Mouse (Mus musculus): ENCODE measurements around the gene Phf21b. TPM values are rescaled to one million over a fixed set of nuclear protein-coding genes. Genes with fewer than 3 reads are reported as not detected.
A peak's percentile ranks its signal among the peaks of the same experiment; 100 is the strongest.

The Phf21b gene
- polyA plus RNA-seq, 1 experiment = 5.1 TPM

GRCm38 (mm10) chr15:84888066-84888465 is 32.2 kb upstream of the Phf21b start:
- TF ChIP-seq POLR2A (IDR thresholded peaks at IDR 0.05; ENCODE audit: low read depth, low read length) (no peak), CTCF (IDR thresholded peaks at IDR 0.05; ENCODE audit: extremely low read depth, insufficient read length, insufficient replicate concordance, low read depth, low read length) (no peak)
- Histone ChIP-seq H3K4me3 (ENCODE audit: low read depth, low read length) (no peak overlapping the region), H3K27ac (ENCODE audit: insufficient read depth, low read depth, low read length) (no peak overlapping the region), H3K4me1 (ENCODE audit: control insufficient read depth, insufficient read depth, insufficient read length, low read length) (no peaks in the 10 kb centered on the region), H3K36me3 (ENCODE audit: control insufficient read depth, insufficient read depth, low read length) (no peaks in the 10 kb centered on the region), H3K27me3 (ENCODE audit: control insufficient read depth, insufficient read depth, low read length) (no peaks in the 10 kb centered on the region)
- 34% methylated on average over 12 of the region's 12 CpGs for WGBS

DNA sequence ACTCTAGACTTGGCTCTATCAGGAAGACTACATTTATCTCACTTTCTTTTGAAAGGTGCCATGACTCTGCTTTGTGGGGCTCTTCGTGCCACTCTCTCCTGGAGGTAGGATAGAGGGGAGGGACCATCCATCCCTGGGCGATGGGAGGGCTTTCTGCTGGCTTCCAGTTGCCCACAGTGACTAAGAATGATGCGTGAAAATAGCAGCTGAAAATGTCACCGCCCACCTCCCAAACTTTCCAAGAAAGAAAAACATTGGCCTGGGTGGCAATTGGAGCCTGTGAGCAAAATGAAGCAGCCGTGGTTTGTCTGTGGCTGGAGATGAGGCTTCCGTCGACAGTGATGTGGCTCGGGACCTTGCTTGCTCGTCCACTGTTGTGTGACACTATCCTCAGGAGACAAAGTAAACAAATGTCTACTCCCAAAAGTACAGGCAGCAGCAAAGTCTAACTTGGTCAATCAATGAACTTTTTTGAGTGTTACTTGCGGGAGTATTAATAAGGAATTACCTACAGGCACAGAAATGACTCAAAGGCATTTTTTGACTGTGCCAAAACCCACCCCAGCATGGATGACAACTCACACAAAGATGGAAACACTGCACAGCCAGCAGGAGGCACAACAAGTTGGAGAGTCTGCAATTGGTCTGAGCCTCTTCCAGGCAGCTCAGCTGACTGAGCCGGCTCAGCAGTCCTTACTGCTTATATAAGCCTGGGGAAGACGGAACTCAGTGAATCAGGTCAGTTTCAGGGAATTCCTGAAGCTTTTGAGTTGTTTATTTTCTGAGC is 21.4 kb upstream of the Phf21b start:
- Histone ChIP-seq H3K4me3 (ENCODE audit: low read depth, low read length) (no peak overlapping the region), H3K27ac (ENCODE audit: insufficient read depth, low read depth, low read length) (no peak overlapping the region), H3K36me3 (ENCODE audit: control insufficient read depth, insufficient read depth, low read length) (no peaks in the 10 kb centered on the region), H3K27me3 (ENCODE audit: control insufficient read depth, insufficient read depth, low read length) (no peaks in the 10 kb centered on the region), H3K4me1 (ENCODE audit: control insufficient read depth, insufficient read depth, insufficient read length, low read length) (no peaks in the 10 kb centered on the region)
- no peak for TF ChIP-seq POLR2A (IDR thresholded peaks at IDR 0.05; ENCODE audit: low read depth, low read length)
- no peak for TF ChIP-seq CTCF (IDR thresholded peaks at IDR 0.05; ENCODE audit: extremely low read depth, insufficient read length, insufficient replicate concordance, low read depth, low read length)
- WGBS = 85% methylated on average over 12 of the region's 12 CpGs

DNA sequence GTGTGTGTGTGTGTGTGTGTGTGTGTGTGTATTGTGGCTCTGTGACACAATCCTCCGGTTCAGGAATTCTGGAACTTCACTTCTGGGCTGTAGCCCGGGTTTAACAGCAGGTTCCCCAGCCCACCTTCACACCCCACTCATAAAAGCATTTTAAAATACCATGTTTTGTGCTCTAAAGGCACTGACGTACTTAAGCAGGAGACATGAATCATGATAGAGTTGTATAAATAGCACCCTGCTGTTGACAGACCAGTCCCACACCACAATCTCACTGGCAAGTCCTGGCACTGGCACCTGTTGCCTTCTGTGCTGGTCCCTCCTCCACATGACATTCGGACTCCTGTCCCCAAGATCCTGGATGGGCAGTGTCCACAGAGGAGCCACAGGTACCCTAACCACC is 18.0 kb upstream of the Phf21b start:
- no peak overlapping the region for H3K27ac ChIP-seq (ENCODE audit: insufficient read depth, low read depth, low read length)
- 76% methylated on average over 4 of the region's 4 CpGs for WGBS
- no peaks in the 10 kb centered on the region for H3K36me3 ChIP-seq (ENCODE audit: control insufficient read depth, insufficient read depth, low read length)
- H3K4me1 ChIP-seq (ENCODE audit: control insufficient read depth, insufficient read depth, insufficient read length, low read length) = no peaks in the 10 kb centered on the region
- no peak for TF ChIP-seq POLR2A (IDR thresholded peaks at IDR 0.05; ENCODE audit: low read depth, low read length)
- no peak for TF ChIP-seq CTCF (IDR thresholded peaks at IDR 0.05; ENCODE audit: extremely low read depth, insufficient read length, insufficient replicate concordance, low read depth, low read length)
- H3K27me3 ChIP-seq (ENCODE audit: control insufficient read depth, insufficient read depth, low read length) = no peaks in the 10 kb centered on the region
- H3K4me3 ChIP-seq (ENCODE audit: low read depth, low read length) = no peak overlapping the region

- no peaks in the 10 kb centered on the region for H3K36me3 ChIP-seq (ENCODE audit: control insufficient read depth, insufficient read depth, low read length)
- TF ChIP-seq POLR2A (IDR thresholded peaks at IDR 0.05; ENCODE audit: low read depth, low read length) = no peak
- TF ChIP-seq CTCF (IDR thresholded peaks at IDR 0.05; ENCODE audit: extremely low read depth, insufficient read length, insufficient replicate concordance, low read depth, low read length) = no peak
- H3K27ac ChIP-seq (ENCODE audit: insufficient read depth, low read depth, low read length) = no peak overlapping the region
- WGBS = 89% methylated on average over 11 of the region's 11 CpGs
- H3K4me3 ChIP-seq (ENCODE audit: low read depth, low read length) = no peak overlapping the region
- H3K27me3 ChIP-seq (ENCODE audit: control insufficient read depth, insufficient read depth, low read length) = no peaks in the 10 kb centered on the region
- H3K4me1 ChIP-seq (ENCODE audit: control insufficient read depth, insufficient read depth, insufficient read length, low read length) = no peaks in the 10 kb centered on the region
Observed at GRCm38 (mm10) chr15:84873079-84873478, 17.2 kb upstream of the Phf21b start.

DNA sequence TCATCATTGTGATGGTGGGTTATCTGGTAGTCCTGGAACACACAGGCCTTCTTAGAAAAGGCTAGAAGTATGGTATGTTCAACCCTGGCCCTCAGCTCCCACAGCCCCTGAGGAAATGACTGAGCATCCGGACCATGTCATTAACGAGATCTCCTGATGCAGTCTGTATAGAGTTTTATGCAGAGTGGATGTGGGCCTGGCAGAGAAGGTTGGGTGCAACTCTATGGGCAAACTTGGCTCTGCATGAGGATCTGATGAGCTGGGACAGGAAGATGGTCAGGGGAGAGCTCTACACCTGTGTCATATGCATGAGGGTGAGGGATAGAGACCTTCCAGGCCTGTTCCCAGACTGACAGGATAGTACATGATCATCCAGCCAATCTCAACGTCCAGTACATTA is 16.0 kb upstream of the Phf21b start:
- no peaks in the 10 kb centered on the region for H3K27me3 ChIP-seq (ENCODE audit: control insufficient read depth, insufficient read depth, low read length)
- H3K4me3 ChIP-seq (ENCODE audit: low read depth, low read length) = no peak overlapping the region
- no peaks in the 10 kb centered on the region for H3K4me1 ChIP-seq (ENCODE audit: control insufficient read depth, insufficient read depth, insufficient read length, low read length)
- TF ChIP-seq POLR2A (IDR thresholded peaks at IDR 0.05; ENCODE audit: low read depth, low read length) (no peak), CTCF (IDR thresholded peaks at IDR 0.05; ENCODE audit: extremely low read depth, insufficient read length, insufficient replicate concordance, low read depth, low read length) (no peak)
- no peaks in the 10 kb centered on the region for H3K36me3 ChIP-seq (ENCODE audit: control insufficient read depth, insufficient read depth, low read length)
- no peak overlapping the region for H3K27ac ChIP-seq (ENCODE audit: insufficient read depth, low read depth, low read length)
- WGBS = 79% methylated on average over 3 of the region's 3 CpGs

DNA sequence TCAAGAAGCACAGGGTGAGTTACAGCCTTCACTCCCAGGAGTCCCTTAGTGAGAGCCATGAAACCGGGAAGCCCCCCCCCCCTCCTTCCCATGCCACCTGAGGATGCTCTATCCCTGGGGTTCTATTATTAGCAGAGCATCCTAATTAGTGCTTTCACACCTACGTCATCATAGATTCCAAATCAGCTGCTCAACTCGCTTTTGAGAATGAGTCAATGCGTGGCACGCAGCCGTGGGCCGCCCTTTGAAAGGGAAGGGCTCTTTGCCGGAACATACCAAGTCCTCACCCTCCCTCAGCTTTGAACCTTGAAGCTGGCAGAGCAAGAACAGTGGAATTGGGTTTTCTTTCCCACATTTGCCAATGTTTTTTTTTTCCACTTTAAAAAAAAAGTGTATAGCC is 6.1 kb upstream of the Phf21b start:
- TF ChIP-seq CTCF (IDR thresholded peaks at IDR 0.05; ENCODE audit: extremely low read depth, insufficient read length, insufficient replicate concordance, low read depth, low read length) (no peak), POLR2A (IDR thresholded peaks at IDR 0.05; ENCODE audit: low read depth, low read length) (no peak)
- WGBS = 89% methylated on average over 8 of the region's 8 CpGs
- Histone ChIP-seq H3K4me3 (ENCODE audit: low read depth, low read length) (no peak overlapping the region), H3K4me1 (ENCODE audit: control insufficient read depth, insufficient read depth, insufficient read length, low read length) (peaks cover 5% of the 10 kb centered on the region; the same call in 1 of the 2 replicates), H3K27me3 (ENCODE audit: control insufficient read depth, insufficient read depth, low read length) (no peaks in the 10 kb centered on the region), H3K36me3 (ENCODE audit: control insufficient read depth, insufficient read depth, low read length) (no peaks in the 10 kb centered on the region), H3K27ac (ENCODE audit: insufficient read depth, low read depth, low read length) (no peak overlapping the region)

DNA sequence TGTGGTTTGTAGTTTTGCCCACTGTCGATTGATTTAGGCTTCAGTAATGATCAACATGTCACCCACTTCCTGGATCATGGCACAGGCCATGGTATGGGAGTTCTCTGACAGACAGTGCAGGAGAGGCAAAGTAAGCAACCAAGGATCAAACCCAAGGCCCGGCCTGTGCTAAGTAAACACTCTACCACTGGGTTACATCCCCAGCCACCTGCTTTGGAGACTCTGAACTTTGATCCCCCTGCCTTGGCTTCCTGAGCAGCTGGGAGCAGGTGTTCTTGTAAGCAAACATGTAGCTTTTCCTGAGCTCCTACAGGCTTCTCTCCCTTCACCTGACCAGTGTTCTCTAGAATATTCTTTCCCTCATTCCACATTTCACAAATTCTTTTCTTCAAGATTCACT is 1.8 kb upstream of the Phf21b start:
- Histone ChIP-seq H3K27me3 (ENCODE audit: control insufficient read depth, insufficient read depth, low read length) (0 out of 2 replicates have a peak, but pooled peaks cover 10% of the 10 kb centered on the region), H3K4me3 (ENCODE audit: low read depth, low read length) (no peak overlapping the region), H3K36me3 (ENCODE audit: control insufficient read depth, insufficient read depth, low read length) (no peaks in the 10 kb centered on the region), H3K4me1 (ENCODE audit: control insufficient read depth, insufficient read depth, insufficient read length, low read length) (peaks cover 18% of the 10 kb centered on the region), H3K27ac (ENCODE audit: insufficient read depth, low read depth, low read length) (peak overlapping the region; percentile 32)
- WGBS = 24% methylated on average over 2 of the region's 2 CpGs
- TF ChIP-seq CTCF (IDR thresholded peaks at IDR 0.05; ENCODE audit: extremely low read depth, insufficient read length, insufficient replicate concordance, low read depth, low read length) = no peak
- no peak for TF ChIP-seq POLR2A (IDR thresholded peaks at IDR 0.05; ENCODE audit: low read depth, low read length)

All from small intestine, adult 2 months (tissue).